Mouse (Mus musculus) liver, adult 2 months (tissue): ENCODE results near the gene Ptpn21.

Source experiments
- CTCF ChIP-seq: fragments of 200-500 bp; IDR thresholded peaks from 2 replicates; pipeline ENCODE4 v1.5.1; 2011; ENCODE audit warnings: low read depth, low read length, control low read depth
- POLR2A ChIP-seq: fragments of 200-500 bp; IDR thresholded peaks from 2 replicates; pipeline ENCODE4 v1.6.1; 2011; ENCODE audit warnings: low read length, control low read depth; ENCODE audit not compliant: insufficient read depth; ENCODE audit errors: extremely low read depth

GRCm38 (mm10) chr12:98737801-98738350 is 671 bp upstream of the Ptpn21 start:
- TF ChIP-seq POLR2A (no peak), CTCF (no peak)
